Mouse (Mus musculus) frontal cortex, postnatal 14 days (tissue): ENCODE data around the gene Phox2b.

Source experiments
- DNase-seq, 2 experiments: peaks; one replicate each; pipeline ENCODE4 v3.0.0; 2022; ENCODE audit warnings: low spot score in 2 of 2

Phox2b gene

DNA sequence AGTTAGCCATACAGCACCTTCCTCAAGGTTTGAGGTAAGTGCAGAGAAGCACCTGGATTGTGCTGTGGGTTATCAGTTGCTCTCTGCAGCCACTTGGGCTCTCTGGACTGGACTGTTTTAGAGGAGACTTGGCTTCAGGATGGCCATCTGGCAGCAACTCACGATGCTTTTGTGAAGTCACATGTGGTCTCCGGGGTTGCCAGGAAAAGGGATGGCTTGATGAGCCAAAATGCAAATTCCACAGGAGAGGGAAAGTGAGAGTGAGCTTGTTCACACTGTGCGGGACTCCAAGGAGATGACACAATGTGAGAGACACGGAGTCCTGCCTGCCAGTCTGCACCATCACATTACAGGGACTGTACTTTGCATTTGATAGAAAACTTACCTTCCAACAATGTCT lies 7.3 kb downstream of the Phox2b start:
- no peak for DNase-seq

DNA sequence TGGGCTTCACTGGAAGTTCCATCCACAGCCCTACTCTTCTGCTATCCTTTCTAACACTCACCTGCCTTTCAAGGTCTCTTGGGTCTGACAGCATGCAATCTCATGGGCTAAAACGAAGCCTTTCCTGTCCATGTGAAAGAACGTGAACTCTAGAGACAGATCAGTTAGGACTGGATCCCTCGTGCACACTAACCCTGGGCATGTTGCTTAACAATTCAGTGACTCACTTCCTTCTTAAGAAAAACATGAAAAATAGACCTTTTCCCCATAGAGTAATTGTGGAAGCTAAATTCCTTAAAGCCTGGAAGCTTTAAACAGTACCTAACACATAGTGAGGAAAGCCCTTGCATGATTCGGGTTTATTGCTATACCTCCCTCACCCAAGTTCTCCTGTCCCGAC lies 8.2 kb downstream of the Phox2b start:
- no peak for DNase-seq

DNA sequence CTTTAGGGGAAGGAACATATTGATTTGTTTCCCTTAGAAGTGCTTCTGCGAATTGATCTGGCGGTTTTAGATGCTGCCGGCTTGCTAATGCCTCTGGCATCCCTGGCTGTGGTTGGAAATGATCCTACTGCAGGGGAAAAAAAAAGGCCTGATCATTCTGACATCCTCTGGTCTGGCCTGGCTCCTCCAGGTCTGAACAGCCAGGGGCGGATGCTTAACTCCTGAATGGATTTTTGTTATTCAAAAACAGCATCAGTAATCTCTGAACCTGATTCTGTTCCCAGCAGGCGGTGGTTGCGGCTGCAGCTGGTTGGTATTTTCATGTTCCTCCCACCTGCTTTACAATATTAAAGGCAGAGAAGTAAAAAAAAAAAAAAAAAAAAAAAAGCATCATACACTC lies 16.0 kb downstream of the Phox2b start:
- no peak for DNase-seq

DNA sequence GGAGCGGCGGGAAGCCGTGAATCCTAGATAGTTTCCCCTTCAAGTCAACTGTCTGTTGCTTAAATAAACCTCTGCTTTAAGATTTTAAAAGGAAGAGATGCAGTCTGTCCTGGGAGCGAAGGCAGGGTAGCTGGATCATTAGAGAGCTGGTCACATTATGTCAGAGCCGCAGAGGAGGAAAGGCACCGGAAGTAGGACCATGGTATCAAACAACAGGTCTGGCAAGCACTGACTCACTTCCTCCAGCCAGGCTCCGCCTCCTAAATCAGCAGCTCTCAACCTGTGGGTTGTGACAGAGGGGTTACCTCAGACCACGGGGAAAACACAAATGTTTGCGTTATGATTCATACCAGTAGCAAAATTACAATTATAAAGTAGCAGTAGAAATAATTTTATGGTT lies 35.5 kb downstream of the Phox2b start:
- no peak for DNase-seq

DNA sequence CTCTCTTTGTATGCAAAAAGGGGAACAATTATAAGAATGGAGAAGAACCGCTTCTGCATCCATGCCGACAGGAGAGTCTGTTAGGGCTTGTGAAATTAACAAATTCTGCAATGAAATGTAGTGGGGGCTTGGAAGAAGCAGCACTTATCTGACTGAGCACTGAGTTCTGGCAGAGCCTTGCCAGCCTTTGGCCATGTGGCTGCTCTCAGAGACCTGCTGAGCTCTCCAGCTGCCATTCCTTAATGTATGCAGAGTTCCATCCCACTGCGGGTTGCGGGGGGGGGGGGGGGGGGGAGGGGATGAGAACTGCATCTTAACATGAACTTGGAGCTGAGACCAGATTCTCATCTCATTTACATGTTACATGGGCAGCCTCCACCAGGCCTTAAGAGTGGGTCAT lies 38.6 kb downstream of the Phox2b start:
- no peak for DNase-seq

DNA sequence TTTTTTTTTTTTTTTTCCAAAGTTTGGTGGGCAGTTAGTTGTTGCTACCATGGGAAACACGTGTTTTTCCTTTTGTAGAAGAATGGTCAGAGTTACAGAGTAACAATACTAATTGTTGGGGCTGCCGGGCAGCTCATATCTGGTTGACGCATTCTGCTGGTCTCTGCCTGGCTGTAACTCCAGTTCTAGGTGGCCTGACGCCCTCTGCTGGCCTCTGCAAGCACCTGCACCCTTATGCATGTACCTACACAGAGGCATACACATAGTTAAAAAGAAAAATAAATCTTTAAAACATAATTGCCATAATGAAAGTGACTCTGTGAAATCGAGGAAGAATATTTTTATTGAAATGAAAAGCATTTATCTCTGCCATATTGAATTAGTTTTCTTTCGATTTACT lies 41.3 kb downstream of the Phox2b start:
- no peak for DNase-seq

DNA sequence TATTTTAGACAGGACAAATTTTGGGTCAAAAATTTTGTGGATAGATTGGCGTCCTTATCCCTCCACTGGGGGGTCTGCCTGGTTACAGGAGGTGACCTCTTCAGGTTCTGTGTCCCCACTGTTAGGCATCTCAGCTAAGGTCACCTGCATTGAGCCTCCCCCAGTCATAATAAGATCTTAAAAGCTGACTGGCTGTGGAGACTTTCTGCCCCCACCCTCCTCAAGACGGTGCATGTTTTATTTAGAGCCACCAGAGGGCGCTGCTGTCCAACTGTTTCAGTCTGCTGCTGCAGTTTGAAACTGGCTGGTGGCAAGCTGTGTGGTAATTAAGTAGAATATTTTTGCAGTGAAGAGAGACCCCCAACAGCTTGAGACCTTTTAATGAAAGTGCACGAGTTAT lies 51.1 kb downstream of the Phox2b start:
- peak in 1 of 2 experiments; percentile 24 for DNase-seq
